Mouse (Mus musculus) effector memory CD4-positive, alpha-beta T cell, adult 7 months (primary cell): ENCODE results near the gene 4933425L06Rik. TPM values are rescaled to one million over a fixed set of nuclear protein-coding genes. Genes with fewer than 3 reads are reported as not detected.

Experiments
- polyA plus RNA-seq: library from polyadenylated mRNA; unstranded; fragments of 100-300 nt; shearing (Covaris generic); gene quantifications from one replicate; pipeline ENCODE4 v1.2.1, GENCODE M21; 2017

4933425L06Rik gene
- not detected for polyA plus RNA-seq

GRCm38 (mm10) chr13:105081862-105082261 is at the start of gene 4933425L06Rik:
TSS of gene 4933425L06Rik (plus strand) at chr13:105082122.

DNA sequence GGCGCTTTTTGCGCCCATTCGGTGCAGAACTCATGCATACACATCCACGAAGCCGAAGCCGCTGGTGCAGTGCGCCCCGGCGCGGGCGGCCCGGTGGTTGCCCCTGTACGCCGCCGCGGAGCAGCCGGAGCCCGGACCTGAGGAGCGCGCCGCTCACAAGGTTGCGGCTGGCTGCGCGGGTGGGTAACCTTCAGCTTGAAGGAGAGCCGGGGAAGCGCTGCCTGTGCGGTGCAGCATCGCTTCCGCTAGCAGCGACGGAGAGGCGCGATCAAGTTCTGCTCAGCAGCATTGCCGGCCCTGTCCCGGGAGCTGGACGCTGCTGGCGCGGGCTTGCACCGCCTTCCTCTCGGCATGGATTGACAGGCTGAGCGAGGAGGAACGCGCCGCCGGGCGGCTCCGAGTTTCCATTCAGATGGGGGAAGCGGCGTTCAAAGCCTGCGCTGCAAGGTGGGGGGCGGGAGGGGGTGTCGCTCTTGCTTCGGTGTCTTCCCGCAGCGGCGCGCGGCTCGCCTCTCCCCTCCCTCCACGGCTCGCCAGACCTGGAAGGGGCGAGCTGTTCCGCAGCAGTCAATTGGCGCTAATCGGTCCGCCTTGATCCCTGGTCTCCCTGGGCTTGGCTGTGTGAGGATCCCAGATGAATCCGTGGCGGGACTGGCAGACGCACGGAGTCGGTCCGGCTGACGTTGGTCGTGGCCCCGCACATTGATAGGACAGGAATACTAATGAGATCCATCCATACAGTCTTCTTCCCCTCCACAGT is 27.6 kb upstream of the 4933425L06Rik start, which contains the start of gene Rgs7bp:
Rgs7bp (minus strand) TSS at position 750 of the 760 bp plus-strand sequence.

Other genes with a start within 250 kb of the 4933425L06Rik start
- gene Shisal2b, start 218.2 kb upstream of the 4933425L06Rik start, polyA plus RNA-seq, result not detected
- not detected for gene Rgs7bp, start 27.2 kb upstream of the 4933425L06Rik start, polyA plus RNA-seq
- gene Rnf180, start 212.7 kb downstream of the 4933425L06Rik start, polyA plus RNA-seq, result 0.21 TPM